Mouse (Mus musculus): ENCODE data around the gene Cyp2c23. TPM values are rescaled to one million over a fixed set of nuclear protein-coding genes. Genes with fewer than 3 reads are reported as not detected.

Cyp2c23 gene
- polyA plus RNA-seq, 1 experiment from 2014 or later, result not detected

- ATAC-seq (ENCODE audit: insufficient read depth, low FRiP score, low TSS enrichment) (no peak), DNase-seq (ENCODE audit: low spot score) (no peak)
- Histone ChIP-seq H3K4me2 (ENCODE audit: low read depth) (no peak overlapping the region), H3K27me3 (ENCODE audit: control insufficient read depth, insufficient read depth, low read length) (no peaks in the 10 kb centered on the region), H3K27ac (ENCODE audit: low read depth, low read length) (no peak overlapping the region), H3K9me3 (ENCODE audit: control insufficient read depth, low read length) (no peaks in the 10 kb centered on the region), H3K9ac (ENCODE audit: low read length) (no peak overlapping the region), H3K36me3 (ENCODE audit: control insufficient read depth, insufficient read depth, low read length) (no peaks in the 10 kb centered on the region), H3K4me1 (ENCODE audit: control insufficient read depth, insufficient read depth, low read length) (no peaks in the 10 kb centered on the region), H3K4me3 (ENCODE audit: low read depth, low read length) (no peak overlapping the region)
- 96% methylated on average over 2 of the region's 2 CpGs for WGBS
Observed at GRCm38 (mm10) chr19:44064734-44065133, 35.7 kb upstream of the Cyp2c23 start.

GRCm38 (mm10) chr19:44063773-44064172 lies 34.8 kb upstream of the Cyp2c23 start:
- Histone ChIP-seq H3K27me3 (ENCODE audit: control insufficient read depth, insufficient read depth, low read length) (no peaks in the 10 kb centered on the region), H3K9me3 (ENCODE audit: control insufficient read depth, low read length) (no peaks in the 10 kb centered on the region), H3K4me1 (ENCODE audit: control insufficient read depth, insufficient read depth, low read length) (no peaks in the 10 kb centered on the region), H3K4me3 (ENCODE audit: low read depth, low read length) (no peak overlapping the region), H3K27ac (ENCODE audit: low read depth, low read length) (no peak overlapping the region), H3K9ac (ENCODE audit: low read length) (no peak overlapping the region), H3K36me3 (ENCODE audit: control insufficient read depth, insufficient read depth, low read length) (no peaks in the 10 kb centered on the region), H3K4me2 (ENCODE audit: low read depth) (no peak overlapping the region)
- 88% methylated on average over 7 of the region's 7 CpGs for WGBS
- no peak for DNase-seq (ENCODE audit: low spot score)
- ATAC-seq (ENCODE audit: insufficient read depth, low FRiP score, low TSS enrichment), result no peak

- Histone ChIP-seq H3K27me3 (ENCODE audit: control insufficient read depth, insufficient read depth, low read length) (no peaks in the 10 kb centered on the region), H3K36me3 (ENCODE audit: control insufficient read depth, insufficient read depth, low read length) (no peaks in the 10 kb centered on the region), H3K4me1 (ENCODE audit: control insufficient read depth, insufficient read depth, low read length) (no peaks in the 10 kb centered on the region), H3K9ac (ENCODE audit: low read length) (no peak overlapping the region), H3K9me3 (ENCODE audit: control insufficient read depth, low read length) (no peaks in the 10 kb centered on the region), H3K27ac (ENCODE audit: low read depth, low read length) (no peak overlapping the region), H3K4me3 (ENCODE audit: low read depth, low read length) (no peak overlapping the region), H3K4me2 (ENCODE audit: low read depth) (no peak overlapping the region)
- DNase-seq (ENCODE audit: low spot score) (no peak), ATAC-seq (ENCODE audit: insufficient read depth, low FRiP score, low TSS enrichment) (no peak)
- WGBS, result 92% methylated on average over 3 of the region's 3 CpGs
Observed at GRCm38 (mm10) chr19:44060226-44060625, 31.2 kb upstream of the Cyp2c23 start.

GRCm38 (mm10) chr19:44055173-44055826 lies 26.3 kb upstream of the Cyp2c23 start:
- DNase-seq (ENCODE audit: low spot score) (no peak), ATAC-seq (ENCODE audit: insufficient read depth, low FRiP score, low TSS enrichment) (no peak)
- Histone ChIP-seq H3K9ac (ENCODE audit: low read length) (no peak overlapping the region), H3K27ac (ENCODE audit: low read depth, low read length) (no peak overlapping the region), H3K4me1 (ENCODE audit: control insufficient read depth, insufficient read depth, low read length) (no peaks in the 10 kb centered on the region), H3K36me3 (ENCODE audit: control insufficient read depth, insufficient read depth, low read length) (no peaks in the 10 kb centered on the region), H3K4me3 (ENCODE audit: low read depth, low read length) (no peak overlapping the region), H3K4me2 (ENCODE audit: low read depth) (no peak overlapping the region), H3K9me3 (ENCODE audit: control insufficient read depth, low read length) (no peaks in the 10 kb centered on the region), H3K27me3 (ENCODE audit: control insufficient read depth, insufficient read depth, low read length) (no peaks in the 10 kb centered on the region)
- 82% methylated on average over 4 of the region's 4 CpGs for whole genome bisulfite sequencing

GRCm38 (mm10) chr19:44050388-44050787 lies 21.4 kb upstream of the Cyp2c23 start:
- Histone ChIP-seq H3K36me3 (ENCODE audit: control insufficient read depth, insufficient read depth, low read length) (no peaks in the 10 kb centered on the region), H3K9ac (ENCODE audit: low read length) (no peak overlapping the region), H3K27ac (ENCODE audit: low read depth, low read length) (no peak overlapping the region), H3K9me3 (ENCODE audit: control insufficient read depth, low read length) (no peaks in the 10 kb centered on the region), H3K4me2 (ENCODE audit: low read depth) (no peak overlapping the region), H3K27me3 (ENCODE audit: control insufficient read depth, insufficient read depth, low read length) (no peaks in the 10 kb centered on the region), H3K4me3 (ENCODE audit: low read depth, low read length) (no peak overlapping the region), H3K4me1 (ENCODE audit: control insufficient read depth, insufficient read depth, low read length) (no peaks in the 10 kb centered on the region)
- ATAC-seq (ENCODE audit: insufficient read depth, low FRiP score, low TSS enrichment) (no peak), DNase-seq (ENCODE audit: low spot score) (no peak)
- 86% methylated on average over 4 of the region's 4 CpGs for WGBS

GRCm38 (mm10) chr19:44049282-44049681 lies 20.3 kb upstream of the Cyp2c23 start:
- WGBS, result 44% methylated on average over 3 of the region's 3 CpGs

GRCm38 (mm10) chr19:44045847-44046246 lies 16.8 kb upstream of the Cyp2c23 start:
- Histone ChIP-seq H3K27me3 (ENCODE audit: control insufficient read depth, insufficient read depth, low read length) (no peaks in the 10 kb centered on the region), H3K9me3 (ENCODE audit: control insufficient read depth, low read length) (no peaks in the 10 kb centered on the region), H3K4me2 (ENCODE audit: low read depth) (no peak overlapping the region), H3K9ac (ENCODE audit: low read length) (no peak overlapping the region), H3K4me1 (ENCODE audit: control insufficient read depth, insufficient read depth, low read length) (no peaks in the 10 kb centered on the region), H3K36me3 (ENCODE audit: control insufficient read depth, insufficient read depth, low read length) (no peaks in the 10 kb centered on the region), H3K4me3 (ENCODE audit: low read depth, low read length) (no peak overlapping the region), H3K27ac (ENCODE audit: low read depth, low read length) (no peak overlapping the region)
- no peak for DNase-seq (ENCODE audit: low spot score)
- WGBS, result 91% methylated on average over 3 of the region's 3 CpGs
- ATAC-seq (ENCODE audit: insufficient read depth, low FRiP score, low TSS enrichment), result no peak

More at GRCm38 (mm10) chr19:44049282-44049681, 20.3 kb upstream of the Cyp2c23 start:
- H3K4me1 ChIP-seq (ENCODE audit: control insufficient read depth, insufficient read depth, low read length), result no peaks in the 10 kb centered on the region
- no peaks in the 10 kb centered on the region for H3K9me3 ChIP-seq (ENCODE audit: control insufficient read depth, low read length)
- H3K27me3 ChIP-seq (ENCODE audit: control insufficient read depth, insufficient read depth, low read length), result no peaks in the 10 kb centered on the region
- no peak overlapping the region for H3K9ac ChIP-seq (ENCODE audit: low read length)
- no peak overlapping the region for H3K4me2 ChIP-seq (ENCODE audit: low read depth)
- DNase-seq (ENCODE audit: low spot score) (no peak), ATAC-seq (ENCODE audit: insufficient read depth, low FRiP score, low TSS enrichment) (no peak)
- no peak overlapping the region for H3K27ac ChIP-seq (ENCODE audit: low read depth, low read length)
- no peak overlapping the region for H3K4me3 ChIP-seq (ENCODE audit: low read depth, low read length)
- H3K36me3 ChIP-seq (ENCODE audit: control insufficient read depth, insufficient read depth, low read length), result no peaks in the 10 kb centered on the region

- Histone ChIP-seq H3K27me3 (ENCODE audit: control insufficient read depth, insufficient read depth, low read length) (no peaks in the 10 kb centered on the region), H3K36me3 (ENCODE audit: control insufficient read depth, insufficient read depth, low read length) (no peaks in the 10 kb centered on the region), H3K27ac (ENCODE audit: low read depth, low read length) (no peak overlapping the region), H3K4me2 (ENCODE audit: low read depth) (no peak overlapping the region), H3K4me1 (ENCODE audit: control insufficient read depth, insufficient read depth, low read length) (no peaks in the 10 kb centered on the region), H3K9ac (ENCODE audit: low read length) (no peak overlapping the region), H3K4me3 (ENCODE audit: low read depth, low read length) (no peak overlapping the region), H3K9me3 (ENCODE audit: control insufficient read depth, low read length) (no peaks in the 10 kb centered on the region)
- DNase-seq (ENCODE audit: low spot score) (no peak), ATAC-seq (ENCODE audit: insufficient read depth, low FRiP score, low TSS enrichment) (no peak)
- WGBS, result 84% methylated on average over 5 of the region's 5 CpGs
Observed at GRCm38 (mm10) chr19:44042121-44042520, 13.1 kb upstream of the Cyp2c23 start.

- no peak for ATAC-seq (ENCODE audit: insufficient read depth, low FRiP score, low TSS enrichment)
- Histone ChIP-seq H3K9me3 (ENCODE audit: control insufficient read depth, low read length) (no peaks in the 10 kb centered on the region), H3K27ac (ENCODE audit: low read depth, low read length) (no peak overlapping the region), H3K9ac (ENCODE audit: low read length) (no peak overlapping the region), H3K36me3 (ENCODE audit: control insufficient read depth, insufficient read depth, low read length) (no peaks in the 10 kb centered on the region), H3K4me1 (ENCODE audit: control insufficient read depth, insufficient read depth, low read length) (no peaks in the 10 kb centered on the region), H3K4me2 (ENCODE audit: low read depth) (no peak overlapping the region), H3K27me3 (ENCODE audit: control insufficient read depth, insufficient read depth, low read length) (no peaks in the 10 kb centered on the region), H3K4me3 (ENCODE audit: low read depth, low read length) (no peak overlapping the region)
- WGBS, result 87% methylated on average over 5 of the region's 5 CpGs
- DNase-seq (ENCODE audit: low spot score), result no peak
Observed at GRCm38 (mm10) chr19:44033396-44033795, 4.4 kb upstream of the Cyp2c23 start.

Measured in neural tube, embryonic 11.5 days (tissue).